Mouse (Mus musculus): ENCODE measurements around the gene Efcc1. TPM values are rescaled to one million over a fixed set of nuclear protein-coding genes. Genes with fewer than 3 reads are reported as not detected.

The Efcc1 gene
- polyA plus RNA-seq, 1 experiment: 0.05 TPM

- peaks cover 4% of the 10 kb centered on the region for H3K79me3 ChIP-seq (ENCODE audit: low read depth)
- no peak overlapping the region for H3ac ChIP-seq (ENCODE audit: control insufficient read depth, insufficient read length, low read depth)
- peaks cover 22% of the 10 kb centered on the region for H3K79me2 ChIP-seq (ENCODE audit: control insufficient read depth, insufficient read depth)
- no peak overlapping the region for H3K4me3 ChIP-seq (ENCODE audit: insufficient read depth, poor library complexity, severe bottlenecking)
- TF ChIP-seq MYOG (IDR thresholded peaks at IDR 0.05; ENCODE audit: control insufficient read depth, extremely low read depth, insufficient read length) (no peak), CEBPB (IDR thresholded peaks at IDR 0.05; ENCODE audit: low read depth) (no peak), MYOD1 (IDR thresholded peaks at IDR 0.05; ENCODE audit: control insufficient read depth, insufficient read length, low read depth) (no peak), CTCF (IDR thresholded peaks at IDR 0.05; ENCODE audit: control insufficient read depth, insufficient read depth, insufficient read length) (no peak), USF1 (IDR thresholded peaks at IDR 0.05; ENCODE audit: low read depth) (no peak), MAX (IDR thresholded peaks at IDR 0.05) (no peak), FOSL1 (IDR thresholded peaks at IDR 0.05; ENCODE audit: insufficient read depth, low read length, poor library complexity, severe bottlenecking) (no peak)
- no peaks in the 10 kb centered on the region for H3K36me3 ChIP-seq (ENCODE audit: control insufficient read depth, insufficient read depth)
- no peaks in the 10 kb centered on the region for H3K27me3 ChIP-seq (ENCODE audit: control insufficient read depth, insufficient read depth, insufficient read length)
Observed at GRCm38 (mm10) chr6:87805448-87805847, 74.8 kb downstream of the Efcc1 start.

Other genes with a start within 250 kb of the Efcc1 start
- gene Arhgap25, start 197.6 kb upstream of the Efcc1 start, polyA plus RNA-seq (2012; fragmentation: generic; extraction: Trizol): not detected
- gene Prokr1, start 140.1 kb upstream of the Efcc1 start, polyA plus RNA-seq (2012; fragmentation: generic; extraction: Trizol): 0.36 TPM
- 5.8 TPM for gene Aplf, start 58.7 kb upstream of the Efcc1 start, polyA plus RNA-seq (2012; fragmentation: generic; extraction: Trizol)
- not detected for gene Gp9, start 47.2 kb downstream of the Efcc1 start, polyA plus RNA-seq (2012; fragmentation: generic; extraction: Trizol)
- 8.3 TPM for gene Rab43, start 81.3 kb downstream of the Efcc1 start, polyA plus RNA-seq (2012; fragmentation: generic; extraction: Trizol)
- 2.3 TPM for gene Gm45140, start 104.9 kb downstream of the Efcc1 start, polyA plus RNA-seq (2012; fragmentation: generic; extraction: Trizol)
- gene Isy1, start 107.9 kb downstream of the Efcc1 start, polyA plus RNA-seq (2012; fragmentation: generic; extraction: Trizol): 44.4 TPM
- 353 TPM for gene Cnbp, start 120.2 kb downstream of the Efcc1 start, polyA plus RNA-seq (2012; fragmentation: generic; extraction: Trizol)
- gene Copg1, start 156.9 kb downstream of the Efcc1 start, polyA plus RNA-seq (2012; fragmentation: generic; extraction: Trizol): 115 TPM
- 43.5 TPM for gene Hmces, start 183.1 kb downstream of the Efcc1 start, polyA plus RNA-seq (2012; fragmentation: generic; extraction: Trizol)